Mouse (Mus musculus) testis, adult 2 months (tissue): ENCODE data around the gene Opcml.

Experiments used
- CTCF ChIP-seq: fragments of 200-500 bp; IDR thresholded peaks from 2 replicates; pipeline ENCODE4 v1.5.1; 2012; ENCODE audit warnings: low read depth, mild to moderate bottlenecking, inconsistent platforms, low read length, moderate library complexity; ENCODE audit not compliant: control insufficient read depth, insufficient read depth, insufficient replicate concordance
- POLR2A ChIP-seq: fragments of 200-500 bp; IDR thresholded peaks from 2 replicates; pipeline ENCODE4 v1.6.1; 2012; ENCODE audit warnings: low read depth, mild to moderate bottlenecking, inconsistent platforms, low read length, moderate library complexity; ENCODE audit not compliant: control insufficient read depth

DNA sequence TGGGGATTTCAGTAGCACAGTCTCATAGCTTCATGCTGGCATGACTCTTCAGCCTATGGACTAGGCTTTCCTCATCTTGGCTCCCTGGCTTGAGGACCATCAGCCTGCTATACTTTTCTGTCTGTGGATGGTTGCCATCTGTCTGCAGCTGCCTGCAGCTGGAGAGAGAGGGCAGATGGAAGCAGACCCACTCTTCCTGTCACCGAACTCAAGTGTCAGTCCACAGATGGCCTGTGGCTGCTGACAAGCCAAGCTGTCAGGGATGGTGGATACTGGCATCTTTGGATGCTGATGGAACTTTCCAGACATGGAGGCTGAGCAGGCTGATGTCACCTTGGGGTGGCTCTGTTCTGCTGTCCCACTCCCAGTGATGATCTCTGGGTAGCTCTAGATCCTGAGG, 6.0 kb downstream of the Opcml start:
- no peak for TF ChIP-seq CTCF
- no peak for TF ChIP-seq POLR2A
